Mouse (Mus musculus): Measurements from ENCODE around the gene Slitrk3. TPM values are rescaled to one million over a fixed set of nuclear protein-coding genes. Genes with fewer than 3 reads are reported as not detected.

Slitrk3 gene
- polyA plus RNA-seq, 1 experiment from 2014 or later = 2.0 TPM

- Histone ChIP-seq H3K4me1 (ENCODE audit: control insufficient read depth, insufficient read depth, low read length) (no peaks in the 10 kb centered on the region), H3K4me2 (replicated peaks; ENCODE audit: low read depth, low read length) (no peak overlapping the region), H3K27me3 (ENCODE audit: control insufficient read depth, insufficient read depth, low read length) (peaks cover 3% of the 10 kb centered on the region; the same call in 1 of the 2 replicates), H3K36me3 (ENCODE audit: control insufficient read depth, insufficient read depth, low read length) (no peaks in the 10 kb centered on the region), H3K9me3 (ENCODE audit: control insufficient read depth, low read depth, low read length) (no peaks in the 10 kb centered on the region), H3K27ac (ENCODE audit: low read length) (no peak overlapping the region), H3K9ac (replicated peaks; ENCODE audit: low read depth, low read length) (no peak overlapping the region), H3K4me3 (ENCODE audit: low read depth, low read length) (no peak overlapping the region)
- ATAC-seq (ENCODE audit: insufficient number of reproducible peaks, insufficient read depth, low FRiP score, low read depth) = no peak
- WGBS = 45% methylated on average over 7 of the region's 7 CpGs
Observed at GRCm38 (mm10) chr3:73055399-73056043, 2.1 kb downstream of the Slitrk3 start.

DNA sequence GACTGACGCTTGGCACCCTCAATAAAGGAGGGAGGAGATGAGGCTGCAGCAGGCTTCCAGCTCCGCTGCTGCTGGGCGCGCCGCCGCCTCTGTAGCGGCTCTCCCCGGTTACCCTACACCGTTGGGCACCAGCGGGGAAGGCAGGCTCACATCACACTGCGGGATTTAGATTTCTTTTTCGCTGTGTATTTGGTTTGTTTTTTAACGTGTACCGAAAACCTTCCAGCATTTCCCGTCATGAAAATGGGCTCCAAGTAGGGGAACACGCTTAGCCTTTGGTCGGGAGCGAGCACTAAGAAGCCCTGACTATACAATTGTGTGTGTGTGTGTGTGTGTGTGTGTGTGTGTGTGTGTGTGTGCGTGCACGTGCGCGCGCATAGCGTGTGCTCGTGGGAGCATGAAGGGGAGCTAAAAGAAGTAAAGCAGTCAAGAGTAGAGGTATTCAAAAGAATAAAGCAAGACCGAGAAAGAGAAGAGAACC, 4.1 kb downstream of the Slitrk3 start:
- no peaks in the 10 kb centered on the region for H3K36me3 ChIP-seq (ENCODE audit: control insufficient read depth, insufficient read depth, low read length)
- H3K9ac ChIP-seq (replicated peaks; ENCODE audit: low read depth, low read length) = no peak overlapping the region
- WGBS = 2% methylated on average over 26 of the region's 26 CpGs
- H3K27ac ChIP-seq (ENCODE audit: low read length) = no peak overlapping the region
- H3K4me3 ChIP-seq (ENCODE audit: low read depth, low read length) = peak overlapping the region; percentile 26
- ATAC-seq (ENCODE audit: insufficient number of reproducible peaks, insufficient read depth, low FRiP score, low read depth) = no peak; the same call in 1 of the 2 replicates
- peak overlapping the region; percentile 54 for H3K4me2 ChIP-seq (replicated peaks; ENCODE audit: low read depth, low read length)
- no peaks in the 10 kb centered on the region for H3K4me1 ChIP-seq (ENCODE audit: control insufficient read depth, insufficient read depth, low read length)
- H3K27me3 ChIP-seq (ENCODE audit: control insufficient read depth, insufficient read depth, low read length) = peaks cover 3% of the 10 kb centered on the region; the same call in 1 of the 2 replicates
- no peaks in the 10 kb centered on the region for H3K9me3 ChIP-seq (ENCODE audit: control insufficient read depth, low read depth, low read length)

DNA sequence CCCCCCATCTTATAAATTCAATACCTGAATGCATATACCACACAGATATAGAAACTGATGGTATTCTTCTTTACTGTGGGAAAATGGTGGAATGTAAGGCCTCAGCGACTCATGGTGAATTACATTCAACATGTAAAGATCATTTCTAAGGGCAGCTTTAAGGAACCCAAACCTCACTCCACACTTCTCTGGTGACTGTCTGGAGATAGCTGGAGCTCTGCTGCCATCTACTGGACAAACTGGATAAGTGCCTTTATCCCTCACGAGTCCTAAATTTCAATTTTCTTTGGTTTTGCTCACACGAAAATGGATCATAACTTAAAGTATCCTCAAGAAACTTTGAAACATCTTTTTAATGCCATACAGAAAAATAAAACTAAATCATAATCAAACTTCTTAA, 11.4 kb downstream of the Slitrk3 start:
- Histone ChIP-seq H3K9ac (replicated peaks; ENCODE audit: low read depth, low read length) (no peak overlapping the region), H3K4me2 (replicated peaks; ENCODE audit: low read depth, low read length) (no peak overlapping the region), H3K27ac (ENCODE audit: low read length) (no peak overlapping the region), H3K4me3 (ENCODE audit: low read depth, low read length) (no peak overlapping the region), H3K4me1 (ENCODE audit: control insufficient read depth, insufficient read depth, low read length) (no peaks in the 10 kb centered on the region), H3K9me3 (ENCODE audit: control insufficient read depth, low read depth, low read length) (no peaks in the 10 kb centered on the region), H3K36me3 (ENCODE audit: control insufficient read depth, insufficient read depth, low read length) (no peaks in the 10 kb centered on the region), H3K27me3 (ENCODE audit: control insufficient read depth, insufficient read depth, low read length) (no peaks in the 10 kb centered on the region)
- ATAC-seq (ENCODE audit: insufficient number of reproducible peaks, insufficient read depth, low FRiP score, low read depth) = no peak
- 1% methylated on average over 3 of the region's 3 CpGs for WGBS

DNA sequence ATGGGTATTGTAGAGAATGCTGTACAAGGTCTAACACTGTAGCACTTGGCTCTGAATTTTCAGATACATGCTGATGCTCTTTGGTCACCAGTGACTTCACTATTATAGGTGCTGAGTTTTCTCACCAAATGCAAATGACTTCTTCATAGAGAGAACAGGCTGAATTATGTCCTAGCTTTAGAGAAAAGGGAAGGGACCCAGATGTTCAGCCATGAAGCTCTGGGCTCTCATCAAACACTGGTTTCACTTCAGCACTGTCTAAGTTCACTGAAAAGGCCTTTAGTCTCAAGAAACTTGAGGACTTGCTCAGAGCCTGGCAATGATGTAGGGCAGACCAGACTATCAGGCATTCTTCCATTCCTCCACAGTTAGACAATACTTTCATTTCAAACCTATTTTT, 15.3 kb downstream of the Slitrk3 start:
- H3K27ac ChIP-seq (ENCODE audit: low read length) = no peak overlapping the region

GRCm38 (mm10) chr3:73006045-73006444, 51.6 kb downstream of the Slitrk3 start:
- ATAC-seq (ENCODE audit: insufficient number of reproducible peaks, insufficient read depth, low FRiP score, low read depth) = no peak
- H3K4me3 ChIP-seq (ENCODE audit: low read depth, low read length) = no peak overlapping the region
- H3K4me1 ChIP-seq (ENCODE audit: control insufficient read depth, insufficient read depth, low read length) = no peaks in the 10 kb centered on the region
- H3K27me3 ChIP-seq (ENCODE audit: control insufficient read depth, insufficient read depth, low read length) = no peaks in the 10 kb centered on the region
- H3K36me3 ChIP-seq (ENCODE audit: control insufficient read depth, insufficient read depth, low read length) = no peaks in the 10 kb centered on the region
- 22% methylated on average over 4 of the region's 6 CpGs for WGBS
- H3K9me3 ChIP-seq (ENCODE audit: control insufficient read depth, low read depth, low read length) = no peaks in the 10 kb centered on the region
- no peak overlapping the region for H3K27ac ChIP-seq (ENCODE audit: low read length)
- H3K9ac ChIP-seq (replicated peaks; ENCODE audit: low read depth, low read length) = no peak overlapping the region
- H3K4me2 ChIP-seq (replicated peaks; ENCODE audit: low read depth, low read length) = no peak overlapping the region

More for the DNA sequence above, 15.3 kb downstream of the Slitrk3 start:
- Histone ChIP-seq H3K9me3 (ENCODE audit: control insufficient read depth, low read depth, low read length) (no peaks in the 10 kb centered on the region), H3K36me3 (ENCODE audit: control insufficient read depth, insufficient read depth, low read length) (no peaks in the 10 kb centered on the region), H3K4me2 (replicated peaks; ENCODE audit: low read depth, low read length) (no peak overlapping the region), H3K4me1 (ENCODE audit: control insufficient read depth, insufficient read depth, low read length) (no peaks in the 10 kb centered on the region), H3K27me3 (ENCODE audit: control insufficient read depth, insufficient read depth, low read length) (no peaks in the 10 kb centered on the region), H3K9ac (replicated peaks; ENCODE audit: low read depth, low read length) (no peak overlapping the region), H3K4me3 (ENCODE audit: low read depth, low read length) (no peak overlapping the region)
- no peak for ATAC-seq (ENCODE audit: insufficient number of reproducible peaks, insufficient read depth, low FRiP score, low read depth)

GRCm38 (mm10) chr3:73002933-73003696, 54.5 kb downstream of the Slitrk3 start:
- no peaks in the 10 kb centered on the region for H3K9me3 ChIP-seq (ENCODE audit: control insufficient read depth, low read depth, low read length)
- WGBS = 97% methylated on average over 4 of the region's 4 CpGs

DNA sequence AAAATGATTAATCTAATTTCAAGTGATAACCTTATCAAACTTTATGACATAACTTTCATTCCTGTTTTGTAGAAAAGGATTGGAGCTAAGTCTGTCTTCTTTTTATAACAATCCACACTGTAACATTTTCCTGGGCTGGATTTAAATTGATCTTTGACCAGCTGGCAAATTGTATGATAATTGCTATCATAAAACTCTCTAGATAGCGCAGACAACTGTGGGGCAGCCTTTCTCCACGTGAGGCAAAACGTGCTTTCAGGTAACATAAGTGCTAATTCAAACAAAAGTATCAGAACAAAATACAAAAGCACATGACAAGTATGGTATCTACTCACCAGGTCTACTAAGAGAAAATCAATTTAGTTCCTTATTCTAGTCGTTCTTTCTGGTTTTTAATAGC, 60.1 kb downstream of the Slitrk3 start:
- Histone ChIP-seq H3K9ac (replicated peaks; ENCODE audit: low read depth, low read length) (no peak overlapping the region), H3K36me3 (ENCODE audit: control insufficient read depth, insufficient read depth, low read length) (no peaks in the 10 kb centered on the region), H3K27me3 (ENCODE audit: control insufficient read depth, insufficient read depth, low read length) (no peaks in the 10 kb centered on the region), H3K4me2 (replicated peaks; ENCODE audit: low read depth, low read length) (no peak overlapping the region), H3K27ac (ENCODE audit: low read length) (no peak overlapping the region), H3K4me1 (ENCODE audit: control insufficient read depth, insufficient read depth, low read length) (no peaks in the 10 kb centered on the region), H3K9me3 (ENCODE audit: control insufficient read depth, low read depth, low read length) (no peaks in the 10 kb centered on the region), H3K4me3 (ENCODE audit: low read depth, low read length) (no peak overlapping the region)
- ATAC-seq (ENCODE audit: insufficient number of reproducible peaks, insufficient read depth, low FRiP score, low read depth) = no peak
- 60% methylated on average over 4 of the region's 4 CpGs for WGBS

More at GRCm38 (mm10) chr3:73002933-73003696, 54.5 kb downstream of the Slitrk3 start:
- H3K27me3 ChIP-seq (ENCODE audit: control insufficient read depth, insufficient read depth, low read length) = no peaks in the 10 kb centered on the region
- no peaks in the 10 kb centered on the region for H3K4me1 ChIP-seq (ENCODE audit: control insufficient read depth, insufficient read depth, low read length)
- no peak for ATAC-seq (ENCODE audit: insufficient number of reproducible peaks, insufficient read depth, low FRiP score, low read depth)
- H3K9ac ChIP-seq (replicated peaks; ENCODE audit: low read depth, low read length) = no peak overlapping the region
- H3K4me2 ChIP-seq (replicated peaks; ENCODE audit: low read depth, low read length) = no peak overlapping the region
- H3K4me3 ChIP-seq (ENCODE audit: low read depth, low read length) = no peak overlapping the region
- no peaks in the 10 kb centered on the region for H3K36me3 ChIP-seq (ENCODE audit: control insufficient read depth, insufficient read depth, low read length)
- H3K27ac ChIP-seq (ENCODE audit: low read length) = no peak overlapping the region
